Mouse (Mus musculus): ENCODE measurements around the gene Cir1. TPM values are rescaled to one million over a fixed set of nuclear protein-coding genes. Genes with fewer than 3 reads are reported as not detected.
A peak's percentile ranks its signal among the peaks of the same experiment; 100 is the strongest.

Gene Cir1
- polyA plus RNA-seq, 1 experiment = 3.6 TPM

- no peak for DNase-seq
- H3K4me3 ChIP-seq (ENCODE audit: control insufficient read depth, insufficient read depth, low read length) = no peak overlapping the region
- 5% methylated on average over 17 of the region's 17 CpGs for WGBS
- H3K36me3 ChIP-seq (ENCODE audit: control insufficient read depth, insufficient read depth, low read length) = no peaks in the 10 kb centered on the region
- H3K4me1 ChIP-seq (replicated peaks; ENCODE audit: control insufficient read depth, insufficient read depth, low read length) = peaks cover 13% of the 10 kb centered on the region
- no peak overlapping the region for H3K27ac ChIP-seq (ENCODE audit: control insufficient read depth, insufficient read depth, low read length)
- peaks cover 32% of the 10 kb centered on the region for H3K27me3 ChIP-seq (ENCODE audit: control insufficient read depth, insufficient read depth, low read length)
- TF ChIP-seq CTCF (IDR thresholded peaks at IDR 0.05; ENCODE audit: borderline replicate concordance, control insufficient read depth, extremely low read depth, insufficient read depth, low read length, poor library complexity) (no peak), POLR2A (IDR thresholded peaks at IDR 0.05; ENCODE audit: control insufficient read depth, extremely low read depth, insufficient read depth, low read length, poor library complexity) (no peak)
These were observed 33.6 kb downstream of the Cir1 start for GRCm38 (mm10) chr2:73278869-73279268.

- Histone ChIP-seq H3K36me3 (ENCODE audit: control insufficient read depth, insufficient read depth, low read length) (no peaks in the 10 kb centered on the region), H3K4me3 (ENCODE audit: control insufficient read depth, insufficient read depth, low read length) (no peak overlapping the region), H3K27ac (ENCODE audit: control insufficient read depth, insufficient read depth, low read length) (no peak overlapping the region), H3K4me1 (replicated peaks; ENCODE audit: control insufficient read depth, insufficient read depth, low read length) (peaks cover 18% of the 10 kb centered on the region), H3K27me3 (ENCODE audit: control insufficient read depth, insufficient read depth, low read length) (peaks cover 38% of the 10 kb centered on the region)
- peak; percentile 86 for DNase-seq
- TF ChIP-seq CTCF (IDR thresholded peaks at IDR 0.05; ENCODE audit: borderline replicate concordance, control insufficient read depth, extremely low read depth, insufficient read depth, low read length, poor library complexity) (peak; percentile 86; the same call in 1 of the 2 replicates), POLR2A (IDR thresholded peaks at IDR 0.05; ENCODE audit: control insufficient read depth, extremely low read depth, insufficient read depth, low read length, poor library complexity) (no peak)
- 4% methylated on average over 20 of the region's 20 CpGs for WGBS
These were observed 34.2 kb downstream of the Cir1 start for GRCm38 (mm10) chr2:73278131-73278854.

GRCm38 (mm10) chr2:73277709-73278075 lies 34.8 kb downstream of the Cir1 start:
- 11% methylated on average over 18 of the region's 18 CpGs for WGBS
- no peak for DNase-seq
- Histone ChIP-seq H3K36me3 (ENCODE audit: control insufficient read depth, insufficient read depth, low read length) (no peaks in the 10 kb centered on the region), H3K27ac (ENCODE audit: control insufficient read depth, insufficient read depth, low read length) (no peak overlapping the region), H3K4me3 (ENCODE audit: control insufficient read depth, insufficient read depth, low read length) (no peak overlapping the region), H3K4me1 (replicated peaks; ENCODE audit: control insufficient read depth, insufficient read depth, low read length) (peaks cover 24% of the 10 kb centered on the region), H3K27me3 (ENCODE audit: control insufficient read depth, insufficient read depth, low read length) (peaks cover 44% of the 10 kb centered on the region)
- TF ChIP-seq CTCF (IDR thresholded peaks at IDR 0.05; ENCODE audit: borderline replicate concordance, control insufficient read depth, extremely low read depth, insufficient read depth, low read length, poor library complexity) = no peak
- no peak for TF ChIP-seq POLR2A (IDR thresholded peaks at IDR 0.05; ENCODE audit: control insufficient read depth, extremely low read depth, insufficient read depth, low read length, poor library complexity)

GRCm38 (mm10) chr2:73277021-73277708 lies 35.3 kb downstream of the Cir1 start:
- H3K4me3 ChIP-seq (ENCODE audit: control insufficient read depth, insufficient read depth, low read length) = no peak overlapping the region
- TF ChIP-seq CTCF (IDR thresholded peaks at IDR 0.05; ENCODE audit: borderline replicate concordance, control insufficient read depth, extremely low read depth, insufficient read depth, low read length, poor library complexity) (no peak), POLR2A (IDR thresholded peaks at IDR 0.05; ENCODE audit: control insufficient read depth, extremely low read depth, insufficient read depth, low read length, poor library complexity) (no peak)
- no peak overlapping the region for H3K27ac ChIP-seq (ENCODE audit: control insufficient read depth, insufficient read depth, low read length)
- no peak for DNase-seq
- H3K27me3 ChIP-seq (ENCODE audit: control insufficient read depth, insufficient read depth, low read length) = peaks cover 49% of the 10 kb centered on the region
- 4% methylated on average over 38 of the region's 38 CpGs for WGBS
- H3K36me3 ChIP-seq (ENCODE audit: control insufficient read depth, insufficient read depth, low read length) = no peaks in the 10 kb centered on the region
- peaks cover 27% of the 10 kb centered on the region for H3K4me1 ChIP-seq (replicated peaks; ENCODE audit: control insufficient read depth, insufficient read depth, low read length)

- WGBS = 4% methylated on average over 6 of the region's 6 CpGs
- H3K4me1 ChIP-seq (replicated peaks; ENCODE audit: control insufficient read depth, insufficient read depth, low read length) = peaks cover 34% of the 10 kb centered on the region
- TF ChIP-seq POLR2A (IDR thresholded peaks at IDR 0.05; ENCODE audit: control insufficient read depth, extremely low read depth, insufficient read depth, low read length, poor library complexity) (no peak), CTCF (IDR thresholded peaks at IDR 0.05; ENCODE audit: borderline replicate concordance, control insufficient read depth, extremely low read depth, insufficient read depth, low read length, poor library complexity) (no peak)
- no peaks in the 10 kb centered on the region for H3K36me3 ChIP-seq (ENCODE audit: control insufficient read depth, insufficient read depth, low read length)
- no peak overlapping the region for H3K27ac ChIP-seq (ENCODE audit: control insufficient read depth, insufficient read depth, low read length)
- peaks cover 56% of the 10 kb centered on the region for H3K27me3 ChIP-seq (ENCODE audit: control insufficient read depth, insufficient read depth, low read length)
- H3K4me3 ChIP-seq (ENCODE audit: control insufficient read depth, insufficient read depth, low read length) = no peak overlapping the region
- no peak for DNase-seq
These were observed 36.3 kb downstream of the Cir1 start for GRCm38 (mm10) chr2:73276141-73276571.

GRCm38 (mm10) chr2:73275261-73276040 lies 37.0 kb downstream of the Cir1 start:
- Histone ChIP-seq H3K4me1 (replicated peaks; ENCODE audit: control insufficient read depth, insufficient read depth, low read length) (peaks cover 37% of the 10 kb centered on the region), H3K36me3 (ENCODE audit: control insufficient read depth, insufficient read depth, low read length) (no peaks in the 10 kb centered on the region), H3K27ac (ENCODE audit: control insufficient read depth, insufficient read depth, low read length) (no peak overlapping the region), H3K27me3 (ENCODE audit: control insufficient read depth, insufficient read depth, low read length) (peaks cover 56% of the 10 kb centered on the region), H3K4me3 (ENCODE audit: control insufficient read depth, insufficient read depth, low read length) (no peak overlapping the region)
- TF ChIP-seq CTCF (IDR thresholded peaks at IDR 0.05; ENCODE audit: borderline replicate concordance, control insufficient read depth, extremely low read depth, insufficient read depth, low read length, poor library complexity) (no peak), POLR2A (IDR thresholded peaks at IDR 0.05; ENCODE audit: control insufficient read depth, extremely low read depth, insufficient read depth, low read length, poor library complexity) (no peak)
- no peak for DNase-seq
- 19% methylated on average over 8 of the region's 8 CpGs for WGBS

Data from thymus, adult 2 months (tissue).